Mouse (Mus musculus) G1E-ER4 (cell line): ENCODE measurements around the gene Rel. TPM values are rescaled to one million over a fixed set of nuclear protein-coding genes. Genes with fewer than 3 reads are reported as not detected.

Experiments
- GATA1 ChIP-seq: IDR thresholded peaks from one replicate; pipeline ENCODE4 v1.8.0; 2012; ENCODE audit warnings: low read length, inconsistent platforms
- polyA plus RNA-seq: library from polyadenylated mRNA; stranded (reverse); fragments of >175 nt; gene quantifications from 2 replicates; pipeline ENCODE4 v1.2.3, GENCODE M21; 2012

Gene Rel
- polyA plus RNA-seq, 1 experiment: 0.06 TPM

- TF ChIP-seq GATA1: no peak
Observed at GRCm38 (mm10) chr11:23712299-23712698, 58.5 kb downstream of the Rel start.

- no peak for TF ChIP-seq GATA1
Observed at GRCm38 (mm10) chr11:23704604-23705294, 66.0 kb downstream of the Rel start.

GRCm38 (mm10) chr11:23701831-23702230 lies 68.9 kb downstream of the Rel start:
- TF ChIP-seq GATA1: no peak

- no peak for TF ChIP-seq GATA1
Observed at GRCm38 (mm10) chr11:23699414-23700095, 71.2 kb downstream of the Rel start.

GRCm38 (mm10) chr11:23698526-23698925 lies 72.2 kb downstream of the Rel start:
- TF ChIP-seq GATA1: no peak

- TF ChIP-seq GATA1: no peak
Observed at GRCm38 (mm10) chr11:23695847-23696246, 74.9 kb downstream of the Rel start.

GRCm38 (mm10) chr11:23693286-23693685 lies 77.5 kb downstream of the Rel start:
- no peak for TF ChIP-seq GATA1

- TF ChIP-seq GATA1: no peak
Observed at GRCm38 (mm10) chr11:23688060-23688459, 82.7 kb downstream of the Rel start.

Other genes starting within 250 kb of the Rel start
- gene 1700093K21Rik, start 249.8 kb downstream of the Rel start, polyA plus RNA-seq: not detected in 2 replicates
- 4.6 and 9.1 TPM in 2 replicates for gene 0610010F05Rik, start 137.3 kb downstream of the Rel start, polyA plus RNA-seq
- gene Pus10, start 105.3 kb downstream of the Rel start, polyA plus RNA-seq: 4.2 TPM in 2 replicates
- gene Pex13, start 105.0 kb downstream of the Rel start, polyA plus RNA-seq: 15.0 and 23.2 TPM in 2 replicates
- gene Papolg, start 124.3 kb upstream of the Rel start, polyA plus RNA-seq: 0.51 and 0.55 TPM in 2 replicates